Comparison of ENCODE assay signal across 18 mouse cellular contexts in the genomic region with DNA sequence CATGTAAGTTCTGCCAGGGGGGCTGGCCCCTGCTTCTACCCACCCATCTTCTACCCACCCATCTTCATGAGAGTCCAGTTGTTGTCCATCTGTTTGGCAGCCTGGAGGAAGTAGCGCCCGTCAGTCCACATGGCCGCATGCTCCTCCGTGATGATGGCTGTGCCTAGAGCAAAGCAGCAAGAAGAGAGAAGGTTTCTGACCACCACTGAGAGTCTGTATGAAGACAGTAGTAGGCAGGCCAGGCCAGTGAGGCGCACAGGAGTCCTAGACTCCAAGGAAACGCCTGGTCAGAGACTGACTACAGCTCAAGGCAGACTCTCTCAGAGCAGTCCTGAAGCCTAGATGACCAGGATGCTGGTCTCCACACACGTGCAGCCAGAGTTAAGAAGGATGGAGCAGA. TPM values are rescaled to one million over a fixed set of nuclear protein-coding genes. Genes with fewer than 3 reads are reported as not detected.
DNase-seq lines count a peak whose midpoint lies in the region; ATAC-seq and TF ChIP-seq lines count a peak whose summit lies in the region.
"Had no signal": no experiment of that assay in that cellular context is flagged by ENCODE, and none has a peak within 500 bp of the region (broad histone marks: within the 10 kb centered on the region; RNA-seq: fewer than 3 reads in every experiment).

No protein-coding gene starts in this region.

- 90% methylated on average over 7 of the region's 7 CpGs for WGBS in heart, embryonic 13.5 days
- WGBS in heart, embryonic 11.5 days (ENCODE audit: insufficient replicate concordance): 86% methylated on average over 7 of the region's 7 CpGs

- peak overlapping the region; percentile 45; the same call in 1 of the 2 replicates for H3K4me2 ChIP-seq in heart, embryonic 13.5 days
- no peak overlapping the region for H3K4me2 ChIP-seq in heart, embryonic 11.5 days
- H3K4me2 ChIP-seq: embryonic facial prominence, embryonic 13.5 days; forebrain, embryonic 12.5 days; hindbrain, embryonic 12.5 days had no signal

- H3K4me1 ChIP-seq in heart, embryonic 13.5 days: peaks cover 98% of the 10 kb centered on the region
- H3K4me1 ChIP-seq in heart, embryonic 11.5 days (ENCODE audit: control insufficient read depth, insufficient read depth, low read length): peaks cover 59% of the 10 kb centered on the region
- peaks cover 15% of the 10 kb centered on the region for H3K4me1 ChIP-seq in testis, adult 2 months (ENCODE audit: control insufficient read depth, insufficient read depth, low read length)

- peaks cover 52% of the 10 kb centered on the region for H3K36me3 ChIP-seq in heart, embryonic 13.5 days
- peaks cover 5% of the 10 kb centered on the region for H3K36me3 ChIP-seq in heart, embryonic 11.5 days (ENCODE audit: control insufficient read depth, insufficient read depth, low read length)
- no peaks in the 10 kb centered on the region for H3K36me3 ChIP-seq in testis, adult 2 months (ENCODE audit: control insufficient read depth, insufficient read depth, low read length)

- no peak overlapping the region for H3K27ac ChIP-seq in heart, embryonic 13.5 days (replicated peaks)
- no peak overlapping the region for H3K27ac ChIP-seq in heart, embryonic 11.5 days (ENCODE audit: low read depth, low read length)
- peak overlapping the region; percentile 77; the same call in 1 of the 2 replicates for H3K27ac ChIP-seq in layer of hippocampus, adult 2 months
- H3K27ac ChIP-seq in testis, adult 2 months (ENCODE audit: control insufficient read depth, insufficient read depth, low read depth, low read length): 0 out of 2 replicates have a peak overlapping the region, but pooled peaks have one; percentile 5
- H3K27ac ChIP-seq: forebrain, embryonic 12.5 days; hindbrain, embryonic 12.5 days had no signal

- H3K27me3 ChIP-seq in heart, embryonic 13.5 days (replicated peaks): no peaks in the 10 kb centered on the region
- H3K27me3 ChIP-seq in heart, embryonic 11.5 days (ENCODE audit: control insufficient read depth, insufficient read depth, low read length): no peaks in the 10 kb centered on the region
- no peaks in the 10 kb centered on the region for H3K27me3 ChIP-seq in testis, adult 2 months (ENCODE audit: control insufficient read depth, insufficient read depth, low read length)
- H3K27me3 ChIP-seq: embryonic facial prominence, embryonic 13.5 days; forebrain, embryonic 12.5 days; hindbrain, embryonic 12.5 days had no signal

- no peak overlapping the region for H3K4me3 ChIP-seq in heart, embryonic 13.5 days
- no peak overlapping the region for H3K4me3 ChIP-seq in heart, embryonic 11.5 days (ENCODE audit: low read depth, low read length)
- H3K4me3 ChIP-seq in layer of hippocampus, adult 2 months: no peak overlapping the region
- H3K4me3 ChIP-seq in testis, adult 2 months (ENCODE audit: control insufficient read depth, low read depth, low read length): no peak overlapping the region
- H3K4me3 ChIP-seq: embryonic facial prominence, embryonic 13.5 days; forebrain, embryonic 12.5 days; hindbrain, embryonic 12.5 days had no signal

- no peak for ATAC-seq in heart, embryonic 13.5 days (ENCODE audit: extremely low read depth, insufficient number of reproducible peaks, low FRiP score, low TSS enrichment)
- ATAC-seq in heart, embryonic 11.5 days (replicated peaks; ENCODE audit: insufficient number of reproducible peaks, low FRiP score, low TSS enrichment): no peak
- ATAC-seq: forebrain, embryonic 16.5 days; hindbrain, embryonic 16.5 days; inflammation-experienced regulatory T-cells, adult 6 months had no signal

- no peak for TF ChIP-seq CTCF in layer of hippocampus, adult 2 months (conservative IDR thresholded peaks at IDR 0.05)
- no peak for TF ChIP-seq CTCF in testis, adult 2 months (IDR thresholded peaks at IDR 0.05; ENCODE audit: control insufficient read depth, insufficient read depth, insufficient replicate concordance, low read depth, low read length)

- no peaks in the 10 kb centered on the region for H3K9me3 ChIP-seq in heart, embryonic 13.5 days
- H3K9me3 ChIP-seq in heart, embryonic 11.5 days (replicated peaks; ENCODE audit: control insufficient read depth, low read length): no peaks in the 10 kb centered on the region
- H3K9me3 ChIP-seq: embryonic facial prominence, embryonic 13.5 days; forebrain, embryonic 12.5 days; hindbrain, embryonic 12.5 days had no signal

- no peak for TF ChIP-seq POLR2A in testis, adult 2 months (IDR thresholded peaks at IDR 0.05; ENCODE audit: control insufficient read depth, low read depth, low read length)

- no peak for DNase-seq in layer of hippocampus, adult 2 months (ENCODE audit: low spot score in 2 of 2)
- DNase-seq in layer of hippocampus, adult 9-11 months: no peak
- DNase-seq in testis, postnatal 10 days (ENCODE audit: low spot score): no peak
- DNase-seq: adrenal gland, adult 2 months; adrenal gland, postnatal 25 days; cerebellum, adult 18-20 months; cerebellum, adult 9-11 months; cerebellum, postnatal 36 days; gastrocnemius, postnatal 14 days had no signal

- H3K9ac ChIP-seq in heart, embryonic 13.5 days: no peak overlapping the region
- H3K9ac ChIP-seq in heart, embryonic 11.5 days (ENCODE audit: low read depth, low read length): no peak overlapping the region
- H3K9ac ChIP-seq: embryonic facial prominence, embryonic 13.5 days; forebrain, embryonic 12.5 days; hindbrain, embryonic 12.5 days had no signal

RNA-seq across cellular contexts. Expression of gene Xpnpep1, which starts 26.7 kb away (rescaled TPM):
- 142 and 151 TPM in 2 replicates for polyA plus RNA-seq in heart, embryonic 13.5 days (2015; fragmentation: Nextera tagmentation; extraction: Ambion mirVana)
- 180 and 211 TPM in 2 replicates for polyA plus RNA-seq in heart, embryonic 11.5 days (2014; fragmentation: Nextera tagmentation; extraction: Ambion mirVana)
- total RNA-seq in layer of hippocampus, adult 2 months (2021): 10 to 100 TPM; 78.7 to 82.9 TPM
- polyA plus RNA-seq in testis, adult 2 months (2012; rRNA removed): 138 and 141 TPM in 2 replicates

Comparison
In these comparisons a context has a peak if more than half of its experiments do, and no peak if none do; other contexts are left out.
1. H3K27ac ChIP-seq: peak in layer of hippocampus, adult 2 months (single experiment) and testis, adult 2 months (single experiment); none in heart, embryonic 13.5 days (single experiment) and heart, embryonic 11.5 days (single experiment).